Mouse (Mus musculus): ENCODE data around the gene Adh7. TPM values are rescaled to one million over a fixed set of nuclear protein-coding genes. Genes with fewer than 3 reads are reported as not detected.

Adh7 gene
- polyA plus RNA-seq, 1 experiment: 0.08 TPM

- TF ChIP-seq CTCF (IDR thresholded peaks at IDR 0.05; ENCODE audit: extremely low read depth, insufficient read length, insufficient replicate concordance, low read depth, low read length) (no peak), POLR2A (IDR thresholded peaks at IDR 0.05; ENCODE audit: low read depth, low read length) (no peak)
- Histone ChIP-seq H3K36me3 (ENCODE audit: control insufficient read depth, insufficient read depth, low read length) (no peaks in the 10 kb centered on the region), H3K4me3 (ENCODE audit: low read depth, low read length) (no peak overlapping the region), H3K4me1 (ENCODE audit: control insufficient read depth, insufficient read depth, insufficient read length, low read length) (no peaks in the 10 kb centered on the region), H3K27me3 (ENCODE audit: control insufficient read depth, insufficient read depth, low read length) (no peaks in the 10 kb centered on the region), H3K27ac (ENCODE audit: insufficient read depth, low read depth, low read length) (no peak overlapping the region)
- 56% methylated on average over 5 of the region's 5 CpGs for WGBS
These were observed 45.8 kb downstream of the Adh7 start for GRCm38 (mm10) chr3:138263154-138263930.

DNA sequence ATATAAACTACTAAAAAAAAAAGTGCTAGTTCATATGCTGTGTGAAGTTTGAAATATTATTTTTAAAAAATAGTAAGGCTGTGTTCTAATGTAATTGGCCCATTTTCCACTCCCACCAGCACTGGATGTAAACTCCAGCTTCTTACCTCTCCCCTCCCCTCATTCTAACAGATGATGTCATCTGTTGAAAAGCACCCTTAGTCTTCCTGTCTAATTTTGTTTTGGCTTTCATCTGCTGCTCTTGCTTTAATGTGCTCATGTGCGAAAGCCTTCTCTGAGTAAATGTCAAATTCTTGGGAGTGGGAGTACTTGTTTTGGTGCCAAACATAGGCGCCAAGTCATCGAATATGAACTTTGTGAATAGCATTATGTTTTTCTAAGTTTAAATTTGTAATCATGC is 47.1 kb downstream of the Adh7 start:
- 88% methylated on average over 3 of the region's 3 CpGs for WGBS
- TF ChIP-seq POLR2A (IDR thresholded peaks at IDR 0.05; ENCODE audit: low read depth, low read length): no peak
- no peak for TF ChIP-seq CTCF (IDR thresholded peaks at IDR 0.05; ENCODE audit: extremely low read depth, insufficient read length, insufficient replicate concordance, low read depth, low read length)
- H3K27me3 ChIP-seq (ENCODE audit: control insufficient read depth, insufficient read depth, low read length): no peaks in the 10 kb centered on the region
- H3K4me3 ChIP-seq (ENCODE audit: low read depth, low read length): no peak overlapping the region
- H3K36me3 ChIP-seq (ENCODE audit: control insufficient read depth, insufficient read depth, low read length): no peaks in the 10 kb centered on the region
- H3K27ac ChIP-seq (ENCODE audit: insufficient read depth, low read depth, low read length): no peak overlapping the region
- no peaks in the 10 kb centered on the region for H3K4me1 ChIP-seq (ENCODE audit: control insufficient read depth, insufficient read depth, insufficient read length, low read length)

GRCm38 (mm10) chr3:138270507-138270906 is 52.9 kb downstream of the Adh7 start:
- Histone ChIP-seq H3K27me3 (ENCODE audit: control insufficient read depth, insufficient read depth, low read length) (no peaks in the 10 kb centered on the region), H3K4me3 (ENCODE audit: low read depth, low read length) (no peak overlapping the region), H3K4me1 (ENCODE audit: control insufficient read depth, insufficient read depth, insufficient read length, low read length) (peaks cover 5% of the 10 kb centered on the region; the same call in 1 of the 2 replicates), H3K36me3 (ENCODE audit: control insufficient read depth, insufficient read depth, low read length) (no peaks in the 10 kb centered on the region), H3K27ac (ENCODE audit: insufficient read depth, low read depth, low read length) (no peak overlapping the region)
- TF ChIP-seq POLR2A (IDR thresholded peaks at IDR 0.05; ENCODE audit: low read depth, low read length) (no peak), CTCF (IDR thresholded peaks at IDR 0.05; ENCODE audit: extremely low read depth, insufficient read length, insufficient replicate concordance, low read depth, low read length) (no peak)
- 54% methylated on average over 1 of the region's 1 CpGs for WGBS

DNA sequence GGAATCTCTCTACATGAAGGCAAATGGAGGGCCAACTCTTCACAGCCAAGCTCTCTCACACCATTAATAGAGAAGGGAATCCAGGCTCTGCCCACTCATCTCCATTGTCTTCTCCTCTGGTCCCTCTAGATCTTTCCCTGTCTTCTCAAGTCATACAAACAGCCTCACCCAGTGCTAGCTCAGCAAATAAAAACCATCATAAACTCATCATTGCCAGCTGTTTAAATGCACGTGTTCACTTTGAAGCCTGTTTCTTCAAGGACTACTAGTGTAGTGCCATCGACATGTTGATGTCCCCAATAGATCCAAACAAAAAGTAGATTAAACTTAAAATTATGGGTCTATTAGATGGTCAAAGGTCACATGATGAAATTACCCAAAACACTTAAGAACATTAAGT is 53.7 kb downstream of the Adh7 start:
- Histone ChIP-seq H3K36me3 (ENCODE audit: control insufficient read depth, insufficient read depth, low read length) (no peaks in the 10 kb centered on the region), H3K4me3 (ENCODE audit: low read depth, low read length) (no peak overlapping the region), H3K27me3 (ENCODE audit: control insufficient read depth, insufficient read depth, low read length) (no peaks in the 10 kb centered on the region), H3K4me1 (ENCODE audit: control insufficient read depth, insufficient read depth, insufficient read length, low read length) (peaks cover 9% of the 10 kb centered on the region; the same call in 1 of the 2 replicates), H3K27ac (ENCODE audit: insufficient read depth, low read depth, low read length) (no peak overlapping the region)
- TF ChIP-seq POLR2A (IDR thresholded peaks at IDR 0.05; ENCODE audit: low read depth, low read length): no peak
- no peak for TF ChIP-seq CTCF (IDR thresholded peaks at IDR 0.05; ENCODE audit: extremely low read depth, insufficient read length, insufficient replicate concordance, low read depth, low read length)
- 32% methylated on average over 2 of the region's 2 CpGs for WGBS

GRCm38 (mm10) chr3:138273080-138273479 is 55.5 kb downstream of the Adh7 start:
- 94% methylated on average over 7 of the region's 7 CpGs for WGBS
- TF ChIP-seq CTCF (IDR thresholded peaks at IDR 0.05; ENCODE audit: extremely low read depth, insufficient read length, insufficient replicate concordance, low read depth, low read length) (no peak), POLR2A (IDR thresholded peaks at IDR 0.05; ENCODE audit: low read depth, low read length) (no peak)
- Histone ChIP-seq H3K27ac (ENCODE audit: insufficient read depth, low read depth, low read length) (no peak overlapping the region), H3K4me3 (ENCODE audit: low read depth, low read length) (no peak overlapping the region), H3K27me3 (ENCODE audit: control insufficient read depth, insufficient read depth, low read length) (no peaks in the 10 kb centered on the region), H3K4me1 (ENCODE audit: control insufficient read depth, insufficient read depth, insufficient read length, low read length) (peaks cover 12% of the 10 kb centered on the region), H3K36me3 (ENCODE audit: control insufficient read depth, insufficient read depth, low read length) (no peaks in the 10 kb centered on the region)

DNA sequence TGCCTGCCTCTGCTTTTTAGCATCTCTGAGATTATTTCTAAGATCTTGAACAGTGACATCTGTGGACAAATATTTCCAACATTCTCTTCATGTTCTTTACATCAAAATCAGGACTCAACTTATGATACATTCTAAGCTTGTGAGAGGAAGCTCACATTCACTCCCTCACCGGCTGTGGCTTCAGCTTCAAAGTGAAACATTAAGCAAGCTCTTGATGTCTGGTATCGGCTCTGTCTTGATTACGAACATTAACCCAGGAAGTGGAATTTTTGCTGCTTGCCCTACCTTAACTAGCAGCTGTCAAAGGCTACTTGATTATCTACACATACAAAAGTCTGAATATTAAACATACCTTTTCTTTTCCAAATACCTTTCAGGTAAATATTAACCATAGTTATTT is 57.5 kb downstream of the Adh7 start:
- Histone ChIP-seq H3K4me1 (ENCODE audit: control insufficient read depth, insufficient read depth, insufficient read length, low read length) (peaks cover 12% of the 10 kb centered on the region), H3K4me3 (ENCODE audit: low read depth, low read length) (no peak overlapping the region), H3K36me3 (ENCODE audit: control insufficient read depth, insufficient read depth, low read length) (peaks cover under 1% of the 10 kb centered on the region; the same call in 1 of the 2 replicates), H3K27ac (ENCODE audit: insufficient read depth, low read depth, low read length) (peak overlapping the region; percentile 27; the same call in 1 of the 2 replicates), H3K27me3 (ENCODE audit: control insufficient read depth, insufficient read depth, low read length) (no peaks in the 10 kb centered on the region)
- no peak for TF ChIP-seq CTCF (IDR thresholded peaks at IDR 0.05; ENCODE audit: extremely low read depth, insufficient read length, insufficient replicate concordance, low read depth, low read length)
- TF ChIP-seq POLR2A (IDR thresholded peaks at IDR 0.05; ENCODE audit: low read depth, low read length): no peak
- WGBS: 18% methylated on average over 3 of the region's 3 CpGs

DNA sequence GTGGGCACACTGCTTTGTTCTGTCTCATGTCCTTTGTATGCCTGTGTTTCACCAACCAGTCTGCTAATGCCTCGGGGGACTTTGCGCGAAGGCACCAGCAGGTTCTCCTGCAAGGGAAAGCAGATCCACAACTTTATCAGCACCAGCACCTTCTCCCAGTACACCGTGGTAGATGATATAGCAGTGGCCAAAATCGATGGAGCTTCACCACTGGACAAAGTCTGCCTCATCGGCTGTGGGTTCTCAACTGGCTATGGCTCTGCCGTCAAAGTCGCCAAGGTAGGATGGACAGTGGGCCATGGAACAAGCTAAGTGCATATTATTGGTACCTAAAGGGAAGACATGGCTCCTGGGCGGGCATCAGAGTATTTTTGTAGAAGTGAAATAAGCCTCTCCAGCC is 65.0 kb downstream of the Adh7 start:
- Histone ChIP-seq H3K4me3 (ENCODE audit: low read depth, low read length) (no peak overlapping the region), H3K27ac (ENCODE audit: insufficient read depth, low read depth, low read length) (no peak overlapping the region), H3K27me3 (ENCODE audit: control insufficient read depth, insufficient read depth, low read length) (no peaks in the 10 kb centered on the region), H3K4me1 (ENCODE audit: control insufficient read depth, insufficient read depth, insufficient read length, low read length) (no peaks in the 10 kb centered on the region), H3K36me3 (ENCODE audit: control insufficient read depth, insufficient read depth, low read length) (peaks cover 42% of the 10 kb centered on the region)
- no peak for TF ChIP-seq POLR2A (IDR thresholded peaks at IDR 0.05; ENCODE audit: low read depth, low read length)
- no peak for TF ChIP-seq CTCF (IDR thresholded peaks at IDR 0.05; ENCODE audit: extremely low read depth, insufficient read length, insufficient replicate concordance, low read depth, low read length)
- 96% methylated on average over 9 of the region's 9 CpGs for WGBS

Other genes with a start within 250 kb of the Adh7 start
- gene Dapp1, start 236.2 kb upstream of the Adh7 start, polyA plus RNA-seq (2012; rRNA removed): 2.9 and 8.8 TPM in 2 replicates
- 0.01 and 0.04 TPM in 2 replicates for gene 1110002E22Rik, start 152.7 kb upstream of the Adh7 start, polyA plus RNA-seq (2012; rRNA removed)
- 0.10 and 0.19 TPM in 2 replicates for gene Gm5105, start 150.4 kb upstream of the Adh7 start, polyA plus RNA-seq (2012; rRNA removed)
- 0.14 and 0.24 TPM in 2 replicates for gene Trmt10a, start 74.3 kb upstream of the Adh7 start, polyA plus RNA-seq (2012; rRNA removed)
- 60.5 and 108 TPM in 2 replicates for gene Mttp, start 72.8 kb upstream of the Adh7 start, polyA plus RNA-seq (2012; rRNA removed)
- not detected in 2 replicates for gene 4930579F01Rik, start 23.9 kb upstream of the Adh7 start, polyA plus RNA-seq (2012; rRNA removed)
- gene Adh1, start 43.2 kb downstream of the Adh7 start, polyA plus RNA-seq (2012; rRNA removed): 137 and 221 TPM in 2 replicates
- 76.3 and 89.5 TPM in 2 replicates for gene Adh6a, start 95.5 kb downstream of the Adh7 start, polyA plus RNA-seq (2012; rRNA removed)
- not detected in 2 replicates for gene Adh6b, start 124.0 kb downstream of the Adh7 start, polyA plus RNA-seq (2012; rRNA removed)
- 1.7 and 11.8 TPM in 2 replicates for gene Adh4, start 197.7 kb downstream of the Adh7 start, polyA plus RNA-seq (2012; rRNA removed)
- 5.3 and 8.4 TPM in 2 replicates for gene Adh5, start 225.3 kb downstream of the Adh7 start, polyA plus RNA-seq (2012; rRNA removed)

All from small intestine, adult 2 months (tissue).